Mouse (Mus musculus): ENCODE measurements around the gene Plpp7. TPM values are rescaled to one million over a fixed set of nuclear protein-coding genes. Genes with fewer than 3 reads are reported as not detected.

The Plpp7 gene
- polyA plus RNA-seq, 1 experiment: 2.7 TPM

DNA sequence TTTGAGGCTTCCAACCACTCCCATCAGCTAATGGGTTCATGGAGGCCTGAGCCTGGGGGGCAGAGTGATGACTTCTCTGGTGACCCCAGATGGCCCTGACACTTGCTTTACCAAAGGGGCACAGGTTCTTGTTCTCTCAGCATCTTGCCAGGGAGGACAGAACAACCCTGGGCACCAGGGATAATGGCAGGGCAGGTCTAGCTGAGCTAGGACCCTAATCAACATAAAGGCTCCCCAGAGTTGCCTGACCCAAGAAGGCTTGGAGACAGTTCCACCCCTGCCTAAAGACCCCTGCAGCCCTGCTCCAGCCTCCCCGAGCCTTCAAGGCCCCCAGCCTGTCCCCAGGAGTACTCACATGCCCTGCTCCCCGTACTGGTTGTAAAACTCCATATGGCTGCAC is 13.1 kb upstream of the Plpp7 start:
- Histone ChIP-seq H3K27ac (ENCODE audit: insufficient read depth, low read depth, low read length) (peak overlapping the region; percentile 96), H3K4me3 (ENCODE audit: insufficient read depth, low read length) (peak overlapping the region; percentile 90), H3K4me1 (ENCODE audit: control insufficient read depth, insufficient read depth, low read length) (peaks cover 31% of the 10 kb centered on the region)
- TF ChIP-seq CTCF (IDR thresholded peaks at IDR 0.05; ENCODE audit: low read depth, low read length): no peak
- no peak for TF ChIP-seq POLR2A (IDR thresholded peaks at IDR 0.05; ENCODE audit: borderline replicate concordance, low read depth, low read length)

DNA sequence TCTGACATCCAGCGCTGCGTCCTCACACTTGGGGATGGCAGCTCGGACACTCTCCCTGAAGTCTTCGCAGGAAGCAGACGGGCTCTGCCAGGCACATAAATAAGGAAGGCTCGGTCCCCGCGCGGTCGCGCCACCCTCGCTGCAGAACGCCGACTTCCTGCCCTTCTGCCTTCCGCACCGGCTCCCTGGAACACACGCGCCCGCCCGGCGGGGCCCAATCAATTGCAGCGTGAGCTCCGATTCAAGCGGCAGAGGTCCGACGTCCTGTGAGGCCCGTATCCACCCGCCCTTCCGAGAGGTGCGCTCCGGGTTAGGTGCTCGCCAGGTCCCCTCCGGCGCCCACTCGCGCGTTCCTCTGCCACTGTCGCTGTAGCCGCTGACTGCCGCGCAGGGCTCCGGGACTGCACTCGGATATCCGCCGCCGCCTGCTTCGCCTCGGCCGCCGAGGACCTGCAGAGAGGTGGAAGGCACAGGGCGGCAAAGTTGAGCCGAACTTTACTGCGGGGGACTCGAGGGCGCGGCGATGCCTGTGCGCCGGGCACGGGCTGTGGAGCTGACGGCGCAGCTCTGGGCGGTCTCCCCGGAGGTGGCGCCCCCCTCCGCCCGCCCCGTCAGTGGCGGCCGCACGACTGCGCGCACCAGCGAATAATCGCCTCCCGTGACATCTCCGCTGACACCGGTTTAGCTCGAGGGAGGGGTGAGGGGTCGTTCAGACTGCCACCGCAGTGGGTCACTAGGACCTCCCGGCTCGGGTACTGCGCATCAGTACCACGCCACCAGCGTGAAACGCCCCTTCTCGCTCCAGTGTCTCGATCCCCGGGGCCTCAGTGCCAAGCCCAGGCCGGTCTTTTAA is 11.9 kb upstream of the Plpp7 start:
- no peak for TF ChIP-seq POLR2A (IDR thresholded peaks at IDR 0.05; ENCODE audit: borderline replicate concordance, low read depth, low read length)
- no peak for TF ChIP-seq CTCF (IDR thresholded peaks at IDR 0.05; ENCODE audit: low read depth, low read length)
- Histone ChIP-seq H3K4me1 (ENCODE audit: control insufficient read depth, insufficient read depth, low read length) (peaks cover 24% of the 10 kb centered on the region), H3K27ac (ENCODE audit: insufficient read depth, low read depth, low read length) (peak overlapping the region; percentile 96), H3K4me3 (ENCODE audit: insufficient read depth, low read length) (peak overlapping the region; percentile 90)

DNA sequence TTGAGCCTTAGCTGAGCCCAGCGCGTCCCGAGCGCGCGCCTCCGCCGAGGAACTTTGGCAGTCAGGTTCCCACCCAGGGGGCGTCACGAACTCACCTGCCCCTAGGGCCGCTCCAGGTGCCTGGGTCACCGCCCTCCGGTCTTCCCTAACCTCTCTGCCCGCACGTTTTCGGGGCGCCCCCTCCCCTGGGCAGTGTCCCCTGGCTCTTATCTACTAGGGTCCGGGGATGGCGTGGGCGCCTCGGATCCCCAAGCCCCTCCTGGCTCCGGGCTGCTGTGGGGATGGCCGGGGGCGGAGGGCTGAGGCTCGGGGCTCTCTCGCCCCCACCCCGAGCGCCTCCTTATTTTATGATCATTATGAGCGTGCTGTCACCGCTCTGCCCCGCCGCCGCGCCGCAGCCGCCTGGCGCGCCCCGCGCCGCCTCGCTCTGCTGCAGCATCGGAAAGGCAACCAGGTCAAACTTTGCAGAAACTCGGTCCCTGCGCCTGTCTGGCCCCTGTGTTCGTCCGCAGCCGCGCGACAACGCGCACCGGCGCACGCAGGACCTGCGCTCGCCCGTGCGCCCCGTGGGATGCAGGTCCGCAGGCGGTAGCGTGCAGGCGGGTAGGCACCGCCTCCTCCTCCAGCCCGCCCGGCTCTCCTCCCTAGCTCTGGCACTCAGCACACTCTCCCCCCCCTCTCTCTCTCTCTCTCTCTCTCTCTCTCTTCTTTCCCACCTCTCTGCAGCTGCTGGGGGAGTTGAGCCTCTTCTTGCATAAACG is 11.0 kb upstream of the Plpp7 start, which contains the start of gene Fam78a:
TSS of gene Fam78a (minus strand) at position 747 of the 761 bp plus-strand sequence.
- TF ChIP-seq CTCF (IDR thresholded peaks at IDR 0.05; ENCODE audit: low read depth, low read length) (no peak), POLR2A (IDR thresholded peaks at IDR 0.05; ENCODE audit: borderline replicate concordance, low read depth, low read length) (no peak)
- H3K4me3 ChIP-seq (ENCODE audit: insufficient read depth, low read length): peak within 1 kb of the TSS; percentile 90
- peak within 1 kb of the TSS; percentile 96 for H3K27ac ChIP-seq (ENCODE audit: insufficient read depth, low read depth, low read length)
- peaks cover 21% of the 10 kb centered on the region for H3K4me1 ChIP-seq (ENCODE audit: control insufficient read depth, insufficient read depth, low read length)

DNA sequence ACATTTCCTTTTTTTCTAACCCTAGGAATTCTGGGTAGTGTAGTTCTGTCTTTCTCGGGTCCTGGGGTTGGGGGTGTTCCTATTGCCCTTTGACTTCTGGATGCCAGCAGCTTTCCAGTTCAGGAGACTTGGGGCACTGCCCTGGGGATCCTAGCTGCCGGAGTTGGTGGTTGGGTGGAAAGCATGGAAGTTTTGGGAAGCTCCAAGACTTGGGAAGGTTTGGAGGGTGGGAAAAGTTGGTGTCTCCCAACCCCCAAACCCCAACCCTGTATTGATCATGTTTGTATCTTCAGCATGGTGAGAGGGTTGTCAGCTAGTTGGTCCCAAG is 10.5 kb upstream of the Plpp7 start:
- H3K4me3 ChIP-seq (ENCODE audit: insufficient read depth, low read length): peak overlapping the region; percentile 90
- peaks cover 17% of the 10 kb centered on the region for H3K4me1 ChIP-seq (ENCODE audit: control insufficient read depth, insufficient read depth, low read length)
- no peak for TF ChIP-seq CTCF (IDR thresholded peaks at IDR 0.05; ENCODE audit: low read depth, low read length)
- no peak for TF ChIP-seq POLR2A (IDR thresholded peaks at IDR 0.05; ENCODE audit: borderline replicate concordance, low read depth, low read length)
- no peak overlapping the region for H3K27ac ChIP-seq (ENCODE audit: insufficient read depth, low read depth, low read length)

DNA sequence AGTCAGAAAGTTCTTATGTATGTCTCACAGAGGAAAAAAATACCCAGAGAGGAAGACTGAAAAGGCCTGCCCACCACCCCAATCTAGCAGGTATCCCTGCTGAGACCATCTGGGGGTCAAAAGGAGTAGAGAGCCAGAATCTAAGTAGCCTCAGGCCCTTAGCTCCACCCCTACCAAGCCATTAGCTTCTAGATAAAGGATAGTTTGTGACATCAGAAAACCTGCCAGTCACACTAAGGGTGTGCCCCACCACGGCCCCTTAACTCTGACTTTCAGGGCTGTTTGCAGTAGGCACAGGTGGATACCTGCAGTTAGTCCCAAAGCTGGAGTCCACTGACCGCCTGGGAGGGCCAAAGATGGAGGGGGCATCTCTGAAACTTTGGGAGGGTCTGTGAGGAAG is 10.1 kb upstream of the Plpp7 start:
- peaks cover 14% of the 10 kb centered on the region for H3K4me1 ChIP-seq (ENCODE audit: control insufficient read depth, insufficient read depth, low read length)
- H3K27ac ChIP-seq (ENCODE audit: insufficient read depth, low read depth, low read length): no peak overlapping the region
- no peak overlapping the region for H3K4me3 ChIP-seq (ENCODE audit: insufficient read depth, low read length)
- TF ChIP-seq POLR2A (IDR thresholded peaks at IDR 0.05; ENCODE audit: borderline replicate concordance, low read depth, low read length) (no peak), CTCF (IDR thresholded peaks at IDR 0.05; ENCODE audit: low read depth, low read length) (no peak)

DNA sequence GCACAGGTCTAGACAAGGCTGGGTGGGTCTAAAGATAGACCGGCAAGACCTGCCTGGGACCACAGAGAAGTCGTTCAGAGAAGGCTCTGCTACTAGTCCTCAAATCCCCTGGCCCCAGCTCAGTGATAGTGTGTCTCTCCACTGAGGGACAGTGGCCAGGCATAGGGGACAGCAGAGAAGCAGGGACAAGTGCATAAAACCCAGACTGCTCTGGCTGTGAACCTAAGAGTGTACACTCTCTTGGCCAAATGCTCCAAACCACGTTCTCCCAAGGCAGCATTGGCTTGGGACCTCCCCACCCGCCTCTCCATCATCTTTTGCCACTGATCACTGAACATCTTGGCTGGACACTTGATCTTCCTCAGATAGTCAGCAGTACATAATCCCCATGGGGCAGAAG is 7.7 kb upstream of the Plpp7 start:
- Histone ChIP-seq H3K27ac (ENCODE audit: insufficient read depth, low read depth, low read length) (no peak overlapping the region), H3K4me1 (ENCODE audit: control insufficient read depth, insufficient read depth, low read length) (peaks cover 9% of the 10 kb centered on the region), H3K4me3 (ENCODE audit: insufficient read depth, low read length) (no peak overlapping the region)
- no peak for TF ChIP-seq POLR2A (IDR thresholded peaks at IDR 0.05; ENCODE audit: borderline replicate concordance, low read depth, low read length)
- TF ChIP-seq CTCF (IDR thresholded peaks at IDR 0.05; ENCODE audit: low read depth, low read length): no peak

DNA sequence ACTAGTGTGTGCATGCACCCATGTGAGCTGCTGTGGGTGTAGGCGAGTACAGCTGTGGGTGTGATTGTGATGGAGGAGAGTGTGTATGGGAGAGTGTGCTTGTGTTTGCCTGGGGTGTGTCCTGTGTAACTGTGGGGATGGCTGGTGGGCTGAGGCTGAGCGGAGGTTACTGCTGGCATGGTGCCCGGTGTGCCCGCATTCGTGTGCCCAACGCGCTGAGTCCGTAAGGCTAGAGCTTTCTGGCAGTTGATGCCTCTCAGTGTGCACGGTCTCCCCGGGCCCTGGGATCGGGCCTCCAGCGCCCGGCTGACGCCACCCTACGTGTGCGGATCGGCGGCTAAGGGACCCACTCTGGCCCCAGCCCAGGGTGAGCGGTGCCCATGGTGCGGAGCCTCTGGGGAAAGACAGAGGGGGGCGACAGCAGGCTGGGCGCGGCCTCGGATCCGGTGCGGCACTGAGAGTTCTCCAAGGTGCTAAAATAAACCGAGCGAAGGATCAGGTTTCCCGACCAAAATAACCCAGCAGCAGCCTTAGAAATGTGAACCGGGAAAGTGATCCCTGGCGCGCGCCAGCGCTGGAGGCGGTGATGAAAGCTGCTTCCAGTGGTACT is 6.9 kb upstream of the Plpp7 start:
- no peak for TF ChIP-seq POLR2A (IDR thresholded peaks at IDR 0.05; ENCODE audit: borderline replicate concordance, low read depth, low read length)
- TF ChIP-seq CTCF (IDR thresholded peaks at IDR 0.05; ENCODE audit: low read depth, low read length): no peak
- Histone ChIP-seq H3K27ac (ENCODE audit: insufficient read depth, low read depth, low read length) (no peak overlapping the region), H3K4me3 (ENCODE audit: insufficient read depth, low read length) (no peak overlapping the region), H3K4me1 (ENCODE audit: control insufficient read depth, insufficient read depth, low read length) (peaks cover 9% of the 10 kb centered on the region)

DNA sequence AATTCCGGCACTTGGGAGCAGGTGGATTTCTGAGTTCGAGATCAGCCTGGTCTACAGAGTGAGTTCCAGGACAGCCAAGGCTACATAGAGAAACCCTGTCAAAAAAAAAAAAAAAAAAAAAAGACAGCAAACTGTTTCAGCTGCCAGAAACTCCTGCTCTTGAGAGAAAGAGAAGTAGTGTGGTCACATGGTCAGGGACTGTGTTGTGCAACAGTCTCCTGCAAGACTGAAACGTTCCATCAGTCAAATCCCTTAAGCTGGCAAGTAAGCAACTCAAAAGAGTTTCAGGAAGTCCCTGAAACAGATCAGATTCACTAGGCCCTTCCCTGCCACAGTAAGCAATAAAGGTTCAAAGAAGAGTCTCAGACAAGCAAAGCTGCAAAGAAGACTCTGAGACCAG is 5.7 kb upstream of the Plpp7 start:
- Histone ChIP-seq H3K4me3 (ENCODE audit: insufficient read depth, low read length) (no peak overlapping the region), H3K27ac (ENCODE audit: insufficient read depth, low read depth, low read length) (peak overlapping the region; percentile 27), H3K4me1 (ENCODE audit: control insufficient read depth, insufficient read depth, low read length) (peaks cover 12% of the 10 kb centered on the region)
- no peak for TF ChIP-seq CTCF (IDR thresholded peaks at IDR 0.05; ENCODE audit: low read depth, low read length)
- TF ChIP-seq POLR2A (IDR thresholded peaks at IDR 0.05; ENCODE audit: borderline replicate concordance, low read depth, low read length): no peak

DNA sequence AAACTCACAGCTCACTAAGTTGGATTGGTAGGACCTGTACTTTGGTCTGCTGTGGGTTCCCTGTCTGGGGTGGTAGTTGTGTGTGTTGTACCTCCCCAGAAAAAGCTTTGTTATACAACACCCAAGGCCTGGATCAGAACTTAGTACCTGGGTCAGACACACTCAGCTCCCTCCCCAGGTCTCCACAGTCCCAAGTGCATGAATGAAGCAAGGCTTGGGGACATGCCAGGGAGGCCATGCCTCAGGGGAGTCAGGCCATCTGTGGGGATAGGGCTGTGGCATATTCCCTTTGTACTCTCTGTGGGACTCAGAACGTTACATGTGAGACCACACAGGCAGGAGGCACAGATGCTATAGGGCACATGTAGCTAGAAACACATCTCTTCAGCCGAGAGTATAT is 5.2 kb upstream of the Plpp7 start:
- H3K27ac ChIP-seq (ENCODE audit: insufficient read depth, low read depth, low read length): 0 out of 2 replicates have a peak overlapping the region, but pooled peaks have one; percentile 21
- TF ChIP-seq POLR2A (IDR thresholded peaks at IDR 0.05; ENCODE audit: borderline replicate concordance, low read depth, low read length): no peak
- TF ChIP-seq CTCF (IDR thresholded peaks at IDR 0.05; ENCODE audit: low read depth, low read length): no peak
- H3K4me1 ChIP-seq (ENCODE audit: control insufficient read depth, insufficient read depth, low read length): peaks cover 9% of the 10 kb centered on the region
- no peak overlapping the region for H3K4me3 ChIP-seq (ENCODE audit: insufficient read depth, low read length)

All from bone marrow macrophage, adult 2 months (primary cell).